Mouse (Mus musculus): ENCODE measurements at regions not wholly inside any gene's neighbourhood (a gene's known extent, or its start where the extent isn't known, plus 50 kb on each side); places are given as distances from the start of the nearest gene placed in this dataset.

GRCm38 (mm10) chr3:151351481-151352090 is 86.1 kb upstream of the Adgrl4 start:
- DNase-seq (ENCODE audit: low read depth, low spot score): no peak

GRCm38 (mm10) chr3:151366302-151366701 is 71.4 kb upstream of the Adgrl4 start:
- peak; percentile 28 for DNase-seq (ENCODE audit: low read depth, low spot score)

- no peak for DNase-seq (ENCODE audit: low read depth, low spot score)
Observed at GRCm38 (mm10) chr3:151366707-151367306, 70.9 kb upstream of the Adgrl4 start.

GRCm38 (mm10) chr3:151383326-151384019 is 54.2 kb upstream of the Adgrl4 start:
- no peak for DNase-seq (ENCODE audit: low read depth, low spot score)

- DNase-seq (ENCODE audit: low read depth, low spot score): no peak
Observed at GRCm38 (mm10) chr3:151384850-151385249, 52.8 kb upstream of the Adgrl4 start.

- no peak for DNase-seq (ENCODE audit: low read depth, low spot score)
Observed at GRCm38 (mm10) chr3:151386103-151386502, 51.6 kb upstream of the Adgrl4 start.

All from brain, embryonic 18.5 days (tissue).